Mouse (Mus musculus): ENCODE results near the gene H2-Q10.
"Not testable (repeated sequence)": the region's sequence is repeated elsewhere in the genome, so short reads cannot be mapped to it uniquely, and the experiment has no call there.

DNA sequence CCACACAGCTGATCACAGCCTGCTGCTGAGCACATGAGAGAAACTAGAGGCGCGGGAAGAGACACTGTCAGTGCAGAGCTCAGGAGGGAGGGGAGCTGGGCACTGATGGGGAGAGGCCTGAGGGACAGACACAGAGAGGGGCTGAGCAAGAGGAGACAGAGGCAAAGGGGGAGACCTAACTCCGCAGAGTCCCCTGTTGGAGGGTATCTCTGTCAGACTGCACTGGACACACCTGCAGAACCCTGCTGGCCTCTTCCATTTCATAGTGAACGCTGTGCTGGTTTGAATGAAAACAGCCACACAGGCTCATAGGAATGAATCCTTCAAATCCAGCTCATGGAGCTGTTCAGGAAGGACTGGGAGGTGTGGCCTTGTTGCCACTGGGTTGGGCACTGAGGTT, 48.6 kb upstream of the H2-Q10 start:
- not testable (repeated sequence) for TF ChIP-seq CTCF (IDR thresholded peaks at IDR 0.05; ENCODE audit: control insufficient read depth, insufficient read depth, insufficient replicate concordance, low read depth, low read length); POLR2A (IDR thresholded peaks at IDR 0.05; ENCODE audit: control insufficient read depth, low read depth, low read length)
